Mouse (Mus musculus): ENCODE measurements at regions not wholly inside any gene's neighbourhood (a gene's known extent, or its start where the extent isn't known, plus 50 kb on each side); places are given as distances from the start of the nearest gene placed in this dataset.
"Not testable (repeated sequence)": the region's sequence is repeated elsewhere in the genome, so short reads cannot be mapped to it uniquely, and the experiment has no call there.

DNA sequence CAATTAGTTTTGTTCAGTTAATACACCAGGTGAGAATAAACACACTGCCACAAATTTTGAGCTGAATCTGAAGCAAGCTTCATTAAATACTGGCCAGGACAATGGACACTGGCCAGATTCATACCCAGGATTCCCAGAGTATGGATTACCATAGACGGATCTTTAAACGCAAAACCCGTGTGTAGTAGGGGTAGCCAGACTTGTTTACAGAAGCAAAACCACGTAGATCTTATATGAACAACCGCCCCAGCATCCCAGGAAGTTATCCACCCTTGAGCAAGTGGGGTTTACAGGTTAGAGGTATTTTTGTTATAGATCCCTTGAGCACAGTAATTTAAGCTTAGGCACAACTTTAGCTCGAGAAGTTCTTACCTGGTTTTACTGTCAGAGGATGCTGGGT lies 71.1 kb upstream of the Ezr start:
- DNase-seq (ENCODE audit: low read depth, low spot score) = no peak

- peak; percentile 11 for DNase-seq (ENCODE audit: low read depth, low spot score)
Observed at GRCm38 (mm10) chr17:6852177-6852947, 69.8 kb upstream of the Ezr start.

DNA sequence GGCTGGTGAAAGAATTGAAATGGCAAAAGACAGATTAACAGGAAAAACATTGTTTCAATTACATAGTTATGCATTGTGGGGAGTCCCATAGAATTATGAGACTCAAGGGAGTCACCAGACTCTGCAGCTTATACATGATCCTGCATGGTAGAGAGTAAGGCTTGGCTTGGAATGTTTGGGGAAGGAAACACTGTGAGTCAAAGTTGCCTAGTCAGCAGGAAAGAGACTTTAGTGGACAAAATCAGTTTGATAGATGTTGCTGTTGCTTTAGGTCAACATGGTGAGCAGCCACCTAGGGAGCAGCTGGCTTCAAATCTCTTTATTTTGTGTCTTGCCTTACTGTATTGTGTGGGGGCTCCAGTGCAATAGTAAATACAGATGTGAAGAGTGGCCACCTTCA lies 67.9 kb upstream of the Ezr start:
- no peak for DNase-seq (ENCODE audit: low read depth, low spot score)

DNA sequence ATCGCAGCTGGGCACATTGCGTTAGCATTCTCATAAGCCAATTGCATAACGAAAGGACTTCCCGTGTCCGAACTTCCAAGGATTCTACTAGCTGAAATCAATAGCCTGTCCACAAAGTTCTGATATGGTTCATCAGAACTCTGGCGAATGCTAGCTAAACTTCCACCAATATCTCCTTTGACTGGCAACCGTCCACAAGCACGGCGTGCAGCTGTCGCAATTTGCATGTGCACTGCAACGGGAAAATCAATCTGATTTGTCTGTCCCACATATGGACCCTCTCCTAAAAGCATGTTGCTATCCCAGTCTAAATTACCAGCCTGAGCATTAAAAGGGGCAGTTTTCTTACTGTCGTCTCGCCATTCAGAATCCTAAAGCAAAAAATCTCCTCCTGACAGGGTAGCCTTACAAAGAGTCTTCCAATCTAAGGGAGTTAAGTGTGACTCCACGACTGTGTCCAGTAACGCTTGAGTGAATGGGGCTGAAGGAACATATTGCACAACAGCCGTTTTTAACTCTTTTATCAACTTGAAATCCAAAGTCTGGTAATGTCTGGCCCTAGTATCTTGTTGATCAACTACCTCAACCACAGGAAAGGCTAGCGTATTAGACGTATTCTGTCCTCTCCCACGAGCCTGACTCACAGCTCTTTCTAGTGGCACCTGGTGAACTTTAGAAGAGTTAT lies 59.3 kb upstream of the Ezr start:
- DNase-seq (ENCODE audit: low read depth, low spot score) = not testable (repeated sequence)

DNA sequence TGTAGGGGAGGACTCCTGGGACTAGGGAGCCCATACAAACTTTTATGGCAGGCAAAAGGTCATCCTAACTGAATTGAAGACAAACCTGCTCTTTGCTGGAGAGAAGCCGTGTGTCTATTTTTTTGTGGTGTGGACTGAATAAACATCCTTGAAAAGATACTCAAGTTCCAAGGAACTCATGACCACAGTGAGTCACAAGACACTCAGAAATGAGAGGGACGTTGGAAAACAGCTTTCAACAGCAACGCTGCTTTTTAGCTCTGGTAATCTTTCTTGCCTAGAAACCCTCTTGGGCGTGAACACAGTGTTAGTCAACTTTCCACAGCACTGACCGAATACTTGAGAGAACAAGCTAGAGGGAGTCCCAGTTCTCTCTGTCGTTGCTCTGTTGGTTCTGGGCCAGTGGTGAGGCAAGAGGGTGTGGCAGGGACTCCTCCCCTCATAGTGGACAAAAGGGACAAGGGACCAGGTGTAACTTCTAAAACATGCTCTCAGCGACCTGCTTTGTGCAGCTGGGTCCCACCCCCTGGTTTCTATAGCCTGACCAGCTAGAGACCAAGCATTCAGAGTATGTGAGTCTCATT lies 52.8 kb upstream of the Ezr start:
- no peak for DNase-seq (ENCODE audit: low read depth, low spot score)

All from brain, adult 2 months (tissue).